Mouse (Mus musculus) mouse trophoblast stem cell (cell line): Measurements from ENCODE around the gene Lpar1.

Source experiments
- in situ Hi-C, 2 experiments: fragments of 300-500 bp; cut with MseI, MboI; formaldehyde crosslinking; loops; 2 replicates in 1 of 2; 3 replicates in 1 of 2; pipeline ENCODE4 v1.15.1; 2025

The Lpar1 gene

DNA sequence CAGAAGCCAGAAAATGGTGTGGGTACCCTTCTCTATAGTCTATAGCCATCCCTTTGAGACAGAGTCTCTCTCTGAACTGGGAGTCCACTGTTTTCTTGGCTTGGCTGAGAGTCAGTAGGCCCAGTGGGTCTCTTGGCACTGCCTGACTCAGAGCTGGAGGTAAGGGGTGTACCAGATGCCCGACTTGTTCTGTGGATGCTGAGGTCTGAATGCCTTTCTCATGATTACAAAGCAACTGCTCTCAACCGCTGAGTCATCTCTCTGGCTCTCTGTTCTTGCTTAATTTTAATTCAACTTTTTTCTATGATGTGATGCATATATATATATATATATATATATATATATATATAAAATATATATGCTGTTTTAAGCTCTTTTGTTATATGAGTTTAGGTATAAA is 91.1 kb downstream of the Lpar1 start:
- in situ Hi-C loops, result no loop called here

DNA sequence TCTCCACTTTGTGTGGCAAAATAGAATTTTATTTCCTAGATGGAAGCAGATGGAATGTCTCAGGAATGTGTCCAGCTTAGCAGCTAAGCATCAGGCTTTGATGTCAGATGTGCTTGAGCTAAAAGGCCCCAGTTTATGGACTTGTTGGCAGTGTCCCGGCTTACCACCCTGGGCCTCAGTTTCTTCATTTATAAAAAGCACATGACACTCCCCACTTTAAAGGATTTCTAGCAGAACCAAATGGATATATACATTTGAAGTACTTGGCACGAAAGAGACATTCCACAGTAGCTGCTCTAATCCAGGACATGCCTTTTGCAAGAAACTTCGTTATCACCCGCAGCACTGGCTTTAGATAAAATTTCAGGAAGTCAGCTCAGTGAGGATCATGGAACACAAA is 100.4 kb downstream of the Lpar1 start:
- in situ Hi-C loops, result no loop called here

DNA sequence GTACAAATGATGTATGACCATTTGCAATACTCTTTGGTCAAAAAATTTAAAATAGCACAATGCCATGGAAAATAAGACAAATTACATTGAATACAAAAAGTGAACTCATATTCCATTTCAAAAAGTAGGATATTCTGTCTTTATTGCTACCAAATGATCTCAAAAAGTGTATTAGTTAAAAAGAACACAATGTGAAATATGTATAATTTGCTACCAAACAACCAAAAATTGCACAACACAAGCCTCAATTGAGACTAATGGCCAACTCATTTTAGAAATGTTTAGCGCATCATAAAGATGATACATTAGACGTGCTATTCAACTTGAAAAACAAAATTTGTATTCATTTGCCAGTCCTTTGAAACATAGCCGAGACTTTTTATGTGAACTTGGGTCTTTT is 104.9 kb downstream of the Lpar1 start:
- in situ Hi-C loops, result loop anchor here in 1 of 2 experiments (25.0 kb wide), 1 partner anchor 288 kb away; no protein-coding TSS in a partner anchor

GRCm38 (mm10) chr4:58447841-58448240 is 105.9 kb downstream of the Lpar1 start:
- in situ Hi-C loops, result loop anchor here in 1 of 2 experiments (25.0 kb wide), 1 partner anchor 289 kb away; no protein-coding TSS in a partner anchor

GRCm38 (mm10) chr4:58445846-58446245 is 107.9 kb downstream of the Lpar1 start:
- in situ Hi-C loops, result loop anchor here in 1 of 2 experiments (25.0 kb wide), 1 partner anchor 291 kb away; no protein-coding TSS in a partner anchor

DNA sequence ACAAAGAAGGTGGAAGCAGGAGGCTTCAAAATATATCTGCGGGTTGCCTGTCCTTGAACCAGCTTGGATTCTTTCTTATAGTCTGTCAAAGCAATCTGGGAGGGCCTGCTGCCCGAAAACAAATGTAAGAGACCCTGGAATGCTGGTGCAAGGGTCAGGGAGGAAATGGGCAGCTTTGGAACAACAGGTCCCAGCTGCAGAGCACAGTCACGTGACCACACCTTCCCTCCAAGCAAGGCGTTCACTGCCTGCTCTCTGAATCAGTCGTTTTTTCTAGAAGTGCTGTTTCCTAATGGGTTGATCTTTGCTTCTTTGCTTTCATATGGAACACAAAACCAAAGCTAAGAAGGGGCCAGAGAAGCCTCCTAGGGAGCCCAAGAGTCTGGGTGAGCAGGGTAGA is 111.4 kb downstream of the Lpar1 start:
- in situ Hi-C loops, result loop anchor here in 1 of 2 experiments (25.0 kb wide), 1 partner anchor 295 kb away; no protein-coding TSS in a partner anchor

DNA sequence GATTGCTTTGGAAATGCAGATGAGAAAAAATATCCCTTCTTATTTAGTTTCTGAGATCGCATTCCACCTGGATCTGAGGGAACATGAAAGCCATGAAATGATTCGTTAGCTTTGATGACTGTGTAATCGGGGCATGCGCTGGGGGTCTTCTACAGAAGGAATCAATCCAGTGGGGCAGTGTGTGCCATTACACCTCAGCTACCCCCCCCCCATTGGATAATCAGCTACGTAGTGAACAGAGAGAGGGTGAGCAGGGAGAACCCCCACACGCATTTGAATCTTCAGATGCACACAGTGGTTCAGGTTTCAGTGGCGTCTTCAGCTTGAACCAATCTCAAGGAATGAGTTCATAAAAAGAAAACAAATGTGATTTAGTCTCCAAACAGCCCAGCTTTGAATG is 115.0 kb downstream of the Lpar1 start:
- in situ Hi-C loops, result loop anchor here in 1 of 2 experiments (25.0 kb wide), 1 partner anchor 299 kb away; no protein-coding TSS in a partner anchor

- in situ Hi-C loops, result loop anchor here in 1 of 2 experiments (25.0 kb wide), 1 partner anchor 300 kb away; no protein-coding TSS in a partner anchor
Observed at GRCm38 (mm10) chr4:58437271-58437670, 116.4 kb downstream of the Lpar1 start.

GRCm38 (mm10) chr4:58423276-58423930 is 130.3 kb downstream of the Lpar1 start:
- in situ Hi-C loops, result no loop called here

GRCm38 (mm10) chr4:58419225-58419624 is 134.5 kb downstream of the Lpar1 start:
- in situ Hi-C loops, result no loop called here

GRCm38 (mm10) chr4:58417319-58417718 is 136.4 kb downstream of the Lpar1 start:
- in situ Hi-C loops, result no loop called here

DNA sequence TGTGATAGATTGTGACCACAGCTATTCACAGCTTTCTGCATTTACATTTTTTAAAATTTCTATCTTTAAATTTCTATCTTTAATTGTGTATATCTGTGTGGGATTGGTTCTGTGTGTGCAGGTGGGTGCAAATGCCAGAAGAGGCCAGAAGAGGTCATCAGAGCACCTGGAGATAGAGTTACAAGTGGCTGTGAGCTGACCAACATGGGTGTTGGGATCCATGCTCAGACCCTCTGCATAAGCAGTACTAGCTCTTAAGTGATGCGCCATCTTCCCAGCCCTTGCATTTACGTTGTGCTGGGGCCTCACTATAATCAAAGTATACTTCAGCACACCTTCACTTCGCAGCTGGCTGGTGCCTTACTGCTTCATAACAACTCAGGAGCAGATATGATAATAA is 138.2 kb downstream of the Lpar1 start:
- in situ Hi-C loops, result no loop called here

DNA sequence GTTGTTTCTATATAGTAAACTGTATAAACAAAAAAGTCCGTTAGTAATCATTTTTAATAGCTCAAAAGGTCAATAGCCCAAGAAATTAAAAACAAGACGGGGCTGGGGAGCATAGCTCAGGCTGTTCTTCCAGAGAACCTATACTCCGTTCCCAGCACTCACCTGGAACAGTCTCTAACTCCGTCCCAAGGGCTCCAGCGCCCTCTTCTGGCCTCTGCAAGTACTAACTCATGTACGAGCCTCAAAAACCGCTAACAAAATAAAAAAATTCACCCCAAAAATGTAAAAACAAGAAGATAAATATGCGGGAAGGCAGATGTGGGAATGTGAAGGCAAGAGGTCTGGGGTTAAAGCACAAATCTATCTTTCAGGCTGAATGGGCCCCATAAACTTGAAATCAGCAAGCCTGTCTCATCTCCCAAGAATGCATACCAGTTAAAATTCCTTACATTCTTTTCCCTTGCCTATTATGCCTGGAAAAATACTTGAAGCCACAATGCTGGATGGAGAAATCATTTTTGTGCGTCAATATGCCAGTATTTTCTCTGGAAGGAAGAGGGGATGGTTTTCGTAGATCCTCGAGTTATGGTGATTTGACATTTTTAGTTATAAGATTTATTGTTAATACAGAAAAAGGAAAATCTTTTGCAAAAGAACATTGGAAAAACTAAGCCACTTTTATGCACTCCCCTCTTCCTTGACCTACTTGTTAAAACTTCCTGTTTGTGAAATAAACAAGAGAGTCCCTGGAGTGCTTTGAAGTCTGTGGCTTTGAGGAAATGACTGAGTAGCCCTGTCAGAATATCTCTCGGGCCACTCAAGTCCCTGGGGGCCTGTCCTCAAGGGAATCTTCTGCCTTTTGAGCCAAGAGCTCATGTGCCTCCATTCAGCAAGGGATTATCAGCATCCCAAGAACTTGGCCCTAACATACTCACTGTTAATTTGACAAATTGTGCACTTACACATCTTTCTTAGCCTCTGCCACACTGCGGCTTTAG is 140.2 kb downstream of the Lpar1 start:
- in situ Hi-C loops, result no loop called here

DNA sequence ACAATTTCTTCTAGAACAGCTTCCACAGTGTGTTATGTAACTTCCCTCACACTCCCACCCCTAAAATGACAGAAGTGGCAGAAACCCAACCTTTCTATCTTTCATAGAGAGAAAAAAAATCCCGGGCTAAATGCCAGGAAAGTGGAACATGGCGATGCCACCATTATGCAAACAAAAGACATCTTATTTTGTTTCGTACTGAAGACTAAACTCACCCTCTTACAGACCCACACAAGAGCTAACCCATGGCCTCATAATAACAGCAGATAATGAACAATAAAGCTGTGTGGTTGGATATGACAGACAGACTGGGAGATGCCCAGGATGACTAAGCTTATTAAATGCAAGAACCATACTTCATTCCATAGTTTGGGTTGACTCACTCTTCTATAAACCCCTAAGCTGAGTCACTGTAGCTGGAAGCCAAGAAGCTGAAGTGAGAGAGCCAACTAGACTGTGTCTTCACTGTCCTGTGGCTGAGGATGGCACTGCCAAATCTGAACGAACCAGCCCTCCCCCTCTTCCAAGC is 151.7 kb downstream of the Lpar1 start:
- in situ Hi-C loops, result no loop called here

GRCm38 (mm10) chr4:58400861-58401341 is 152.8 kb downstream of the Lpar1 start:
- in situ Hi-C loops, result no loop called here
